Mouse (Mus musculus) kidney, embryonic 15.5 days (tissue): ENCODE data around the gene Pdgfb. TPM values are rescaled to one million over a fixed set of nuclear protein-coding genes. Genes with fewer than 3 reads are reported as not detected.

Experiments
- ATAC-seq: fragments of 200-750 bp; cut with Nextera tagmentation; replicated peaks from 2 replicates; pipeline ENCODE4 v1.8.0; 2017; ENCODE audit warnings: moderate TSS enrichment; ENCODE audit not compliant: low FRiP score
- H3K27ac ChIP-seq: fragments of 300-500 bp; sonication (generic); 2 replicates; pipeline ENCODE4 v1.5.1; 2015; ENCODE audit warnings: mild to moderate bottlenecking, inconsistent platforms
- H3K27me3 ChIP-seq: fragments of 300-500 bp; sonication (generic); 2 replicates; pipeline ENCODE4 v1.6.1; 2015; ENCODE audit warnings: inconsistent platforms
- H3K36me3 ChIP-seq: fragments of 300-500 bp; sonication (generic); 2 replicates; pipeline ENCODE4 v1.6.1; 2015; ENCODE audit warnings: inconsistent platforms
- H3K4me1 ChIP-seq: fragments of 300-500 bp; sonication (generic); 2 replicates; pipeline ENCODE4 v1.6.1; 2015; ENCODE audit warnings: inconsistent platforms
- H3K4me2 ChIP-seq: fragments of 300-500 bp; sonication (generic); 2 replicates; pipeline ENCODE4 v1.6.1; 2015; ENCODE audit warnings: moderate library complexity, mild to moderate bottlenecking, inconsistent platforms
- H3K4me3 ChIP-seq: fragments of 300-500 bp; sonication (generic); replicated peaks from 2 replicates; pipeline ENCODE4 v1.5.1; 2015; ENCODE audit warnings: mild to moderate bottlenecking, inconsistent platforms
- H3K9ac ChIP-seq: fragments of 300-500 bp; sonication (generic); 2 replicates; pipeline ENCODE4 v1.6.1; 2015; ENCODE audit warnings: mild to moderate bottlenecking, inconsistent platforms
- H3K9me3 ChIP-seq: fragments of 300-500 bp; sonication (generic); replicated peaks from 2 replicates; pipeline ENCODE4 v1.6.1; 2016; ENCODE audit warnings: inconsistent platforms
- WGBS: fragments of 180-500 bp; shearing (Covaris S2); methylation state at CpG from one replicate; pipeline ENCODE4 v1.1.7; 2015; ENCODE audit warnings: mixed read lengths; 5-methylcytosine and 5-hydroxymethylcytosine counted together
- polyA plus RNA-seq: library from polyadenylated mRNA; unstranded; fragments of >200 nt; fragmentation: Nextera tagmentation; extraction: Ambion mirVana; gene quantifications from 2 replicates; pipeline ENCODE4 v1.2.1, GENCODE M21; 2015

Gene Pdgfb
- polyA plus RNA-seq, 1 experiment from 2014 or later, result 5.1 TPM

- 87% methylated on average over 10 of the region's 10 CpGs for WGBS
- no peak for ATAC-seq
- no peaks in the 10 kb centered on the region for H3K27me3 ChIP-seq
- H3K9me3 ChIP-seq, result no peaks in the 10 kb centered on the region; the same call in 1 of the 2 replicates
- H3K9ac ChIP-seq, result no peak overlapping the region
- H3K36me3 ChIP-seq, result no peaks in the 10 kb centered on the region
- H3K4me1 ChIP-seq, result peaks cover 32% of the 10 kb centered on the region
- no peak overlapping the region for H3K4me2 ChIP-seq
- no peak overlapping the region for H3K4me3 ChIP-seq
- H3K27ac ChIP-seq, result no peak overlapping the region
These were observed 15.6 kb upstream of the Pdgfb start for GRCm38 (mm10) chr15:80030399-80030798.

- H3K27ac ChIP-seq, result no peak overlapping the region
- H3K27me3 ChIP-seq, result no peaks in the 10 kb centered on the region
- H3K9ac ChIP-seq, result no peak overlapping the region
- no peak for ATAC-seq
- H3K4me2 ChIP-seq, result no peak overlapping the region
- H3K36me3 ChIP-seq, result no peaks in the 10 kb centered on the region
- 61% methylated on average over 5 of the region's 5 CpGs for WGBS
- peaks cover 47% of the 10 kb centered on the region for H3K4me1 ChIP-seq
- no peak overlapping the region for H3K4me3 ChIP-seq
- no peaks in the 10 kb centered on the region; the same call in 1 of the 2 replicates for H3K9me3 ChIP-seq
These were observed 14.1 kb upstream of the Pdgfb start for GRCm38 (mm10) chr15:80028862-80029261.

GRCm38 (mm10) chr15:80026689-80027353 is 12.0 kb upstream of the Pdgfb start:
- H3K36me3 ChIP-seq, result no peaks in the 10 kb centered on the region
- 60% methylated on average over 14 of the region's 14 CpGs for WGBS
- H3K4me3 ChIP-seq, result no peak overlapping the region
- H3K9me3 ChIP-seq, result no peaks in the 10 kb centered on the region; the same call in 1 of the 2 replicates
- no peak overlapping the region for H3K9ac ChIP-seq
- no peak overlapping the region for H3K4me2 ChIP-seq
- H3K4me1 ChIP-seq, result peaks cover 51% of the 10 kb centered on the region
- no peak overlapping the region for H3K27ac ChIP-seq
- ATAC-seq, result no peak
- H3K27me3 ChIP-seq, result no peaks in the 10 kb centered on the region

- Histone ChIP-seq H3K9ac (no peak overlapping the region), H3K27ac (no peak overlapping the region), H3K36me3 (no peaks in the 10 kb centered on the region), H3K4me2 (no peak overlapping the region), H3K4me3 (no peak overlapping the region), H3K27me3 (no peaks in the 10 kb centered on the region), H3K9me3 (no peaks in the 10 kb centered on the region; the same call in 1 of the 2 replicates), H3K4me1 (peaks cover 51% of the 10 kb centered on the region)
- WGBS, result 56% methylated on average over 5 of the region's 5 CpGs
- ATAC-seq, result no peak
These were observed 11.3 kb upstream of the Pdgfb start for GRCm38 (mm10) chr15:80026061-80026460.

- H3K27me3 ChIP-seq, result no peaks in the 10 kb centered on the region
- no peak overlapping the region for H3K4me2 ChIP-seq
- ATAC-seq, result no peak
- no peaks in the 10 kb centered on the region for H3K36me3 ChIP-seq
- H3K9ac ChIP-seq, result no peak overlapping the region
- peaks cover 51% of the 10 kb centered on the region for H3K4me1 ChIP-seq
- 50% methylated on average over 7 of the region's 7 CpGs for WGBS
- 0 out of 2 replicates have a peak overlapping the region, but pooled peaks have one; percentile 61 for H3K27ac ChIP-seq
- H3K4me3 ChIP-seq, result no peak overlapping the region
- H3K9me3 ChIP-seq, result no peaks in the 10 kb centered on the region
These were observed 10.8 kb upstream of the Pdgfb start for GRCm38 (mm10) chr15:80025615-80026014.

GRCm38 (mm10) chr15:80024331-80025313 is 9.8 kb upstream of the Pdgfb start:
- WGBS, result 28% methylated on average over 11 of the region's 11 CpGs
- H3K4me1 ChIP-seq, result peaks cover 51% of the 10 kb centered on the region
- no peak overlapping the region for H3K4me3 ChIP-seq
- peak; percentile 67; the same call in 1 of the 2 replicates for ATAC-seq
- peak overlapping the region; percentile 61 for H3K27ac ChIP-seq
- no peaks in the 10 kb centered on the region for H3K9me3 ChIP-seq
- H3K27me3 ChIP-seq, result no peaks in the 10 kb centered on the region
- no peak overlapping the region for H3K9ac ChIP-seq
- no peaks in the 10 kb centered on the region for H3K36me3 ChIP-seq
- no peak overlapping the region for H3K4me2 ChIP-seq

- 64% methylated on average over 4 of the region's 4 CpGs for WGBS
- Histone ChIP-seq H3K4me2 (no peak overlapping the region), H3K27me3 (peaks cover 11% of the 10 kb centered on the region), H3K27ac (no peak overlapping the region), H3K4me1 (peaks cover 20% of the 10 kb centered on the region), H3K4me3 (no peak overlapping the region), H3K36me3 (no peaks in the 10 kb centered on the region), H3K9me3 (no peaks in the 10 kb centered on the region), H3K9ac (no peak overlapping the region)
- ATAC-seq, result no peak
These were observed 5.7 kb upstream of the Pdgfb start for GRCm38 (mm10) chr15:80020516-80020915.

- peaks cover 20% of the 10 kb centered on the region for H3K27me3 ChIP-seq
- H3K36me3 ChIP-seq, result no peaks in the 10 kb centered on the region
- H3K9ac ChIP-seq, result no peak overlapping the region
- peaks cover 20% of the 10 kb centered on the region for H3K4me1 ChIP-seq
- no peak overlapping the region for H3K27ac ChIP-seq
- H3K9me3 ChIP-seq, result no peaks in the 10 kb centered on the region
- 58% methylated on average over 4 of the region's 4 CpGs for WGBS
- ATAC-seq, result no peak
- no peak overlapping the region for H3K4me2 ChIP-seq
- H3K4me3 ChIP-seq, result no peak overlapping the region
These were observed 4.8 kb upstream of the Pdgfb start for GRCm38 (mm10) chr15:80019625-80020024.

- Histone ChIP-seq H3K4me2 (no peak overlapping the region), H3K27ac (no peak overlapping the region), H3K9me3 (no peaks in the 10 kb centered on the region), H3K36me3 (no peaks in the 10 kb centered on the region), H3K4me3 (no peak overlapping the region), H3K27me3 (peaks cover 24% of the 10 kb centered on the region), H3K4me1 (peaks cover 20% of the 10 kb centered on the region), H3K9ac (no peak overlapping the region)
- WGBS, result 85% methylated on average over 7 of the region's 7 CpGs
- ATAC-seq, result no peak
These were observed 4.4 kb upstream of the Pdgfb start for GRCm38 (mm10) chr15:80019220-80019619.

- no peak for ATAC-seq
- Histone ChIP-seq H3K9me3 (no peaks in the 10 kb centered on the region), H3K27me3 (peaks cover 49% of the 10 kb centered on the region), H3K4me3 (no peak overlapping the region), H3K36me3 (no peaks in the 10 kb centered on the region), H3K4me2 (no peak overlapping the region), H3K9ac (no peak overlapping the region), H3K4me1 (peaks cover 38% of the 10 kb centered on the region), H3K27ac (no peak overlapping the region)
- WGBS, result 79% methylated on average over 9 of the region's 9 CpGs
These were observed 2.0 kb upstream of the Pdgfb start for GRCm38 (mm10) chr15:80016563-80017301.

- 0 out of 2 replicates have a peak overlapping the region, but pooled peaks have one; percentile 81 for H3K27ac ChIP-seq
- peak overlapping the region; percentile 71; the same call in 1 of the 2 replicates for H3K9ac ChIP-seq
These were observed 605 bp upstream of the Pdgfb start for GRCm38 (mm10) chr15:80015211-80015952.

More at GRCm38 (mm10) chr15:80015211-80015952, 605 bp upstream of the Pdgfb start:
- Histone ChIP-seq H3K27me3 (peaks cover 60% of the 10 kb centered on the region), H3K4me2 (peak overlapping the region; percentile 96), H3K9me3 (no peaks in the 10 kb centered on the region), H3K36me3 (no peaks in the 10 kb centered on the region), H3K4me1 (peaks cover 47% of the 10 kb centered on the region), H3K4me3 (peak overlapping the region; percentile 66)
- no peak for ATAC-seq
- 67% methylated on average over 7 of the region's 7 CpGs for WGBS
